In the genomic region with DNA sequence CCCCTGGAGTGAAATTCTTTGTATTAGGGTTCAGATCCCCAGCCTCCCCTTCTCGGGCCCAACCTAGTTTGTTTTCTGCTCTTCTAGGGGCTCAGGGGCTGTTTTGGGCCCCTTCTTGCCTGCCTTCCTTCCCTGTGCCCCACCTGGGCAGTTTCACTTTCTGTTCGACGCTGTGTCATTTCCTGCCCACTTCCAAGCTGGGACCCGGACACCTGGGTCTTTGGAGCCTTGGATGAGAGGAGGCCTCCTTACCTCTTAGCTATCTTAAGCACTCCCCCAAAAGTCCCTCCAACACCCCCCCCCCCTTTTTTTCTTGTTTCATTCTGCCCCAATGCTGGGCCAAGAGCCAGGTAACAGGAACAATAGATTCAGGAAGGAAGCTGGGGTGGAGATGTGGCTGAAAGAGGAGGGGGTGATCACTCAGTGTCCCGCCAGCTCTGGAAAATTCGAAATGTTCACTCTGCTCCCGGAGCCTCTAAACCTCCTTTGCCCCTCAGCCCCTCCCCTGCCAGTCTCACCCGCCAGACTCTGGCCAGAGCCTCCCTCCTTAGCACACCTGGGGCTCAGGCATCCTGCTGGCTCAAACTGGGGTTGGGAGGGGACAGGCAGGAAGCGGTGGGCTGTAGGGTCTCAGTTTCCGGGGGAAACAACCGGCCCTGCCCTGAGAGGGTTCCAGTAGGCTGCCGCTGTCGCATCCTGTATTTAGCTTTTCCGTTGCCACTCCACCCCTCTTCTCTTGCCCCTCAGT, we compare ENCODE assay signal across 8 mouse cellular contexts. TPM values are rescaled to one million over a fixed set of nuclear protein-coding genes. Genes with fewer than 3 reads are reported as not detected.
DNase-seq lines count a peak whose midpoint lies in the region; ATAC-seq and TF ChIP-seq lines count a peak whose summit lies in the region.

No protein-coding gene starts in this region.

- 23% methylated on average over 14 of the region's 14 CpGs for WGBS in embryonic facial prominence, embryonic 15.5 days
- WGBS in midbrain, embryonic 11.5 days = 41% methylated on average over 14 of the region's 14 CpGs

- peak overlapping the region; percentile 93 for H3K4me2 ChIP-seq in embryonic facial prominence, embryonic 15.5 days (replicated peaks)
- peak overlapping the region; percentile 27 for H3K4me2 ChIP-seq in midbrain, embryonic 11.5 days

- peaks cover 8% of the 10 kb centered on the region for H3K36me3 ChIP-seq in ES-E14 (ENCODE audit: control insufficient read depth, insufficient read depth, low read length, poor library complexity, severe bottlenecking)
- peaks cover 32% of the 10 kb centered on the region for H3K36me3 ChIP-seq in embryonic facial prominence, embryonic 15.5 days
- H3K36me3 ChIP-seq in midbrain, embryonic 11.5 days (ENCODE audit: control insufficient read depth, insufficient read depth, low read length) = peaks cover 6% of the 10 kb centered on the region; the same call in 1 of the 2 replicates

- no peak for ATAC-seq in embryonic facial prominence, embryonic 15.5 days (ENCODE audit: insufficient number of reproducible peaks, low FRiP score, low TSS enrichment, low read depth)
- ATAC-seq in midbrain, embryonic 11.5 days (ENCODE audit: low FRiP score) = no peak

- H3K9me3 ChIP-seq in ES-E14 (ENCODE audit: control insufficient read depth, insufficient read depth, low read depth, low read length) = no peaks in the 10 kb centered on the region
- H3K9me3 ChIP-seq in embryonic facial prominence, embryonic 15.5 days (replicated peaks) = no peaks in the 10 kb centered on the region
- H3K9me3 ChIP-seq in midbrain, embryonic 11.5 days (ENCODE audit: control insufficient read depth, low read length) = no peaks in the 10 kb centered on the region

- H3K9ac ChIP-seq in ES-E14 (ENCODE audit: insufficient read depth, low read depth, low read length, poor library complexity, severe bottlenecking) = peak overlapping the region; percentile 12; the same call in 1 of the 2 replicates
- peak overlapping the region; percentile 12; the same call in 1 of the 2 replicates for H3K9ac ChIP-seq in embryonic facial prominence, embryonic 15.5 days
- H3K9ac ChIP-seq in midbrain, embryonic 11.5 days (ENCODE audit: low read length) = peak overlapping the region; percentile 30; the same call in 1 of the 2 replicates

- in situ Hi-C loops in ES-E14 (cut with MboI; ENCODE audit: low sequenced_read_pairs in 2 of 2, unreplicated experiment in 2 of 2) = no loop called here

- intact Hi-C loops in heart, postnatal 36 days (cut with DNase I) = loop anchor here (10.0 kb wide), 1 partner anchor 890 kb away; no protein-coding TSS in a partner anchor

- H3K4me3 ChIP-seq in ES-E14 (ENCODE audit: insufficient read depth in 1 of 2, low read depth in 1 of 2, low read length in 2 of 2, poor library complexity in 1 of 2, severe bottlenecking in 1 of 2) = peak overlapping the region; percentile 45 to 54; a peak in 3 of 4 replicates
- H3K4me3 ChIP-seq in embryonic facial prominence, embryonic 15.5 days (replicated peaks) = peak overlapping the region; percentile 65
- H3K4me3 ChIP-seq in midbrain, embryonic 11.5 days (ENCODE audit: low read depth, low read length) = no peak overlapping the region

- H3K4me1 ChIP-seq in ES-E14 (ENCODE audit: control insufficient read depth in 2 of 2, insufficient read depth in 2 of 2, low read length in 2 of 2, poor library complexity in 1 of 2) = peaks cover 3 to 20% of the 10 kb centered on the region in 2 experiments; a peak in 3 of 4 replicates
- H3K4me1 ChIP-seq in embryonic facial prominence, embryonic 15.5 days = peaks cover 33% of the 10 kb centered on the region
- peaks cover 8% of the 10 kb centered on the region for H3K4me1 ChIP-seq in midbrain, embryonic 11.5 days (ENCODE audit: control insufficient read depth, insufficient read depth, low read length)

- H3K27ac ChIP-seq in ES-E14 (ENCODE audit: insufficient read depth, low read depth, low read length, poor library complexity, severe bottlenecking) = no peak overlapping the region
- H3K27ac ChIP-seq in embryonic facial prominence, embryonic 15.5 days (replicated peaks) = peak overlapping the region; percentile 94
- H3K27ac ChIP-seq in midbrain, embryonic 11.5 days (ENCODE audit: low read depth, low read length) = no peak overlapping the region

- no peaks in the 10 kb centered on the region for H3K27me3 ChIP-seq in embryonic facial prominence, embryonic 15.5 days
- H3K27me3 ChIP-seq in midbrain, embryonic 11.5 days (ENCODE audit: control insufficient read depth, insufficient read depth, low read length) = no peaks in the 10 kb centered on the region

- DNase-seq in ES-E14 (ENCODE audit: low read depth, low spot score) = no peak
- peak; percentile 58 to 71 for DNase-seq in heart, postnatal 36 days
- DNase-seq in kidney, postnatal 4 days = peak; percentile 49 to 67
- DNase-seq in midbrain, embryonic 11.5 days (ENCODE audit: low spot score, missing footprints) = no peak
- peak; percentile 78 to 86 for DNase-seq in thymus, adult 18-20 months
- no peak for DNase-seq in right cerebral cortex, postnatal 25 days
- no peak for DNase-seq in urinary bladder, adult 2 months (ENCODE audit: low spot score)

TF ChIP-seq in ES-E14, 5 proteins besides CTCF, POLR2A, EP300 and RAD21:
- TF ChIP-seq CHD2 (IDR thresholded peaks at IDR 0.05; ENCODE audit: low read depth, low read length) (no peak), ZNF384 (IDR thresholded peaks at IDR 0.05; ENCODE audit: low read depth, low read length) (no peak), ZC3H11A (IDR thresholded peaks at IDR 0.05; ENCODE audit: borderline replicate concordance, low read depth, low read length) (no peak), HCFC1 (IDR thresholded peaks at IDR 0.05; ENCODE audit: borderline replicate concordance, insufficient read depth, low read length) (no peak), MAFK (IDR thresholded peaks at IDR 0.05; ENCODE audit: insufficient read depth, low read depth, low read length) (no peak)

RNA-seq across cellular contexts. Expression of a gene that starts 2.5 kb away (rescaled TPM):
- 5.7 and 6.9 TPM in 2 replicates for total RNA-seq in ES-E14 (2012; rRNA removed)
- polyA plus RNA-seq in embryonic facial prominence, embryonic 15.5 days (2015; fragmentation: Nextera tagmentation; extraction: Ambion mirVana) = 22.1 and 23.0 TPM in 2 replicates
- 10 to 100 TPM; 17.8 to 19.3 TPM for total RNA-seq in heart, postnatal 36 days (2021)
- polyA plus RNA-seq in midbrain, embryonic 11.5 days (2014; fragmentation: Nextera tagmentation; extraction: Ambion mirVana) = 9.2 and 10.3 TPM in 2 replicates
- 19.2 and 24.4 TPM in 2 replicates for polyA plus RNA-seq in urinary bladder, adult 2 months (2012; rRNA removed)

RNA-seq across cellular contexts. Expression of a gene that starts 28.7 kb away (rescaled TPM):
- 12.8 and 18.5 TPM in 2 replicates for total RNA-seq in ES-E14 (2012; rRNA removed)
- 27.8 and 30.3 TPM in 2 replicates for polyA plus RNA-seq in embryonic facial prominence, embryonic 15.5 days (2015; fragmentation: Nextera tagmentation; extraction: Ambion mirVana)
- 10 to 100 TPM; 47.2 to 49.1 TPM for total RNA-seq in heart, postnatal 36 days (2021)
- polyA plus RNA-seq in midbrain, embryonic 11.5 days (2014; fragmentation: Nextera tagmentation; extraction: Ambion mirVana) = 24.3 and 25.9 TPM in 2 replicates
- 17.2 and 21.3 TPM in 2 replicates for polyA plus RNA-seq in urinary bladder, adult 2 months (2012; rRNA removed)

RNA-seq across cellular contexts. Expression of a gene that starts 29.6 kb away (rescaled TPM):
- total RNA-seq in ES-E14 (2012; rRNA removed) = 76.0 and 105 TPM in 2 replicates
- 108 and 114 TPM in 2 replicates for polyA plus RNA-seq in embryonic facial prominence, embryonic 15.5 days (2015; fragmentation: Nextera tagmentation; extraction: Ambion mirVana)
- 10 to 100 TPM; 54.1 to 61.3 TPM for total RNA-seq in heart, postnatal 36 days (2021)
- polyA plus RNA-seq in midbrain, embryonic 11.5 days (2014; fragmentation: Nextera tagmentation; extraction: Ambion mirVana) = 111 and 115 TPM in 2 replicates
- 78.6 and 101 TPM in 2 replicates for polyA plus RNA-seq in urinary bladder, adult 2 months (2012; rRNA removed)

RNA-seq across cellular contexts. Expression of a gene that starts 29.9 kb away (rescaled TPM):
- 4.5 and 7.0 TPM in 2 replicates for total RNA-seq in ES-E14 (2012; rRNA removed)
- polyA plus RNA-seq in embryonic facial prominence, embryonic 15.5 days (2015; fragmentation: Nextera tagmentation; extraction: Ambion mirVana) = 5.4 and 6.3 TPM in 2 replicates
- total RNA-seq in heart, postnatal 36 days (2021) = 10 to 100 TPM; 11.2 to 11.7 TPM
- polyA plus RNA-seq in midbrain, embryonic 11.5 days (2014; fragmentation: Nextera tagmentation; extraction: Ambion mirVana) = 4.8 and 5.3 TPM in 2 replicates
- 61.5 and 82.9 TPM in 2 replicates for polyA plus RNA-seq in urinary bladder, adult 2 months (2012; rRNA removed)

RNA-seq across cellular contexts. Expression of a gene that starts 46.3 kb away (rescaled TPM):
- 0.79 and 1.0 TPM in 2 replicates for total RNA-seq in ES-E14 (2012; rRNA removed)
- 27.8 and 36.3 TPM in 2 replicates for polyA plus RNA-seq in embryonic facial prominence, embryonic 15.5 days (2015; fragmentation: Nextera tagmentation; extraction: Ambion mirVana)
- total RNA-seq in heart, postnatal 36 days (2021) = 1 to 10 TPM in 1 of 2 experiments, under 1 TPM in 1; 0.54 to 1.3 TPM
- polyA plus RNA-seq in midbrain, embryonic 11.5 days (2014; fragmentation: Nextera tagmentation; extraction: Ambion mirVana) = 9.7 and 10.2 TPM in 2 replicates
- polyA plus RNA-seq in urinary bladder, adult 2 months (2012; rRNA removed) = 26.7 and 27.5 TPM in 2 replicates

Comparison
In these comparisons a context has a peak if more than half of its experiments do, and no peak if none do; other contexts are left out.
1. DNase-seq: peak in heart, postnatal 36 days (2 of 2), kidney, postnatal 4 days (2 of 2) and thymus, adult 18-20 months (2 of 2); none in ES-E14 (single experiment), midbrain, embryonic 11.5 days (single experiment), right cerebral cortex, postnatal 25 days (single experiment) and urinary bladder, adult 2 months (single experiment).
2. Peak in every context shown above with its lines, with median percentiles within 50 percentile points of each other: H3K9ac ChIP-seq.